Mouse (Mus musculus): ENCODE data around the gene Cit. TPM values are rescaled to one million over a fixed set of nuclear protein-coding genes. Genes with fewer than 3 reads are reported as not detected.

The Cit gene
- total RNA-seq, 4 experiments from 2014 or later: 73.2 to 96.9 (median 79.2) TPM

GRCm38 (mm10) chr5:116007723-116008122 is 162.6 kb downstream of the Cit start:
- DNase-seq (ENCODE audit: low spot score in 2 of 2): no peak

GRCm38 (mm10) chr5:116009091-116009851 is 164.2 kb downstream of the Cit start:
- no peak for DNase-seq (ENCODE audit: low spot score in 2 of 2)

GRCm38 (mm10) chr5:116009884-116010627 is 165.0 kb downstream of the Cit start:
- DNase-seq (ENCODE audit: low spot score in 2 of 2): no peak

GRCm38 (mm10) chr5:116011700-116012099 is 166.6 kb downstream of the Cit start:
- DNase-seq (ENCODE audit: low spot score in 2 of 2): no peak

GRCm38 (mm10) chr5:116012503-116012902 is 167.4 kb downstream of the Cit start:
- DNase-seq (ENCODE audit: low spot score in 2 of 2): no peak

- DNase-seq (ENCODE audit: low spot score in 2 of 2): no peak
Measured at GRCm38 (mm10) chr5:116013821-116014220, 168.7 kb downstream of the Cit start.

- DNase-seq (ENCODE audit: low spot score in 2 of 2): no peak
Measured at GRCm38 (mm10) chr5:116014237-116014636, 169.2 kb downstream of the Cit start.

GRCm38 (mm10) chr5:116016542-116016941 is 171.5 kb downstream of the Cit start:
- no peak for DNase-seq (ENCODE audit: low spot score in 2 of 2)

GRCm38 (mm10) chr5:116017391-116017790 is 172.3 kb downstream of the Cit start:
- no peak for DNase-seq (ENCODE audit: low spot score in 2 of 2)

- DNase-seq (ENCODE audit: low spot score in 2 of 2): no peak
Measured at GRCm38 (mm10) chr5:116018196-116018595, 173.1 kb downstream of the Cit start.

- no peak for DNase-seq (ENCODE audit: low spot score in 2 of 2)
Measured at GRCm38 (mm10) chr5:116018784-116019183, 173.7 kb downstream of the Cit start.

GRCm38 (mm10) chr5:116019371-116019770 is 174.3 kb downstream of the Cit start:
- no peak for DNase-seq (ENCODE audit: low spot score in 2 of 2)

GRCm38 (mm10) chr5:116021552-116021951 is 176.5 kb downstream of the Cit start:
- no peak for DNase-seq (ENCODE audit: low spot score in 2 of 2)

- DNase-seq (ENCODE audit: low spot score in 2 of 2): no peak
Measured at GRCm38 (mm10) chr5:116022131-116022530, 177.1 kb downstream of the Cit start.

- DNase-seq (ENCODE audit: low spot score in 2 of 2): no peak
Measured at GRCm38 (mm10) chr5:116022658-116023200, 177.7 kb downstream of the Cit start.

GRCm38 (mm10) chr5:116023251-116023661 is 178.2 kb downstream of the Cit start:
- DNase-seq (ENCODE audit: low spot score in 2 of 2): peak; percentile 46 to 70

- DNase-seq (ENCODE audit: low spot score in 2 of 2): peak in 1 of 2 experiments; percentile 31
Measured at GRCm38 (mm10) chr5:116023821-116024284, 178.8 kb downstream of the Cit start.

- peak; percentile 89 to 90 for DNase-seq (ENCODE audit: low spot score in 2 of 2)
Measured at GRCm38 (mm10) chr5:116024327-116024739, 179.3 kb downstream of the Cit start, which contains the start of gene Prkab1. Gene Prkab1, minus strand, starts transcription at chr5:116024508.

GRCm38 (mm10) chr5:116026107-116026506 is 181.0 kb downstream of the Cit start:
- no peak for DNase-seq (ENCODE audit: low spot score in 2 of 2)

GRCm38 (mm10) chr5:116026561-116026960 is 181.5 kb downstream of the Cit start:
- DNase-seq (ENCODE audit: low spot score in 2 of 2): no peak

- no peak for DNase-seq (ENCODE audit: low spot score in 2 of 2)
Measured at GRCm38 (mm10) chr5:116029071-116029470, 184.0 kb downstream of the Cit start.

GRCm38 (mm10) chr5:116030566-116031189 is 185.6 kb downstream of the Cit start:
- no peak for DNase-seq (ENCODE audit: low spot score in 2 of 2)
